ENCODE assay signal across 8 mouse cellular contexts in the genomic region with DNA sequence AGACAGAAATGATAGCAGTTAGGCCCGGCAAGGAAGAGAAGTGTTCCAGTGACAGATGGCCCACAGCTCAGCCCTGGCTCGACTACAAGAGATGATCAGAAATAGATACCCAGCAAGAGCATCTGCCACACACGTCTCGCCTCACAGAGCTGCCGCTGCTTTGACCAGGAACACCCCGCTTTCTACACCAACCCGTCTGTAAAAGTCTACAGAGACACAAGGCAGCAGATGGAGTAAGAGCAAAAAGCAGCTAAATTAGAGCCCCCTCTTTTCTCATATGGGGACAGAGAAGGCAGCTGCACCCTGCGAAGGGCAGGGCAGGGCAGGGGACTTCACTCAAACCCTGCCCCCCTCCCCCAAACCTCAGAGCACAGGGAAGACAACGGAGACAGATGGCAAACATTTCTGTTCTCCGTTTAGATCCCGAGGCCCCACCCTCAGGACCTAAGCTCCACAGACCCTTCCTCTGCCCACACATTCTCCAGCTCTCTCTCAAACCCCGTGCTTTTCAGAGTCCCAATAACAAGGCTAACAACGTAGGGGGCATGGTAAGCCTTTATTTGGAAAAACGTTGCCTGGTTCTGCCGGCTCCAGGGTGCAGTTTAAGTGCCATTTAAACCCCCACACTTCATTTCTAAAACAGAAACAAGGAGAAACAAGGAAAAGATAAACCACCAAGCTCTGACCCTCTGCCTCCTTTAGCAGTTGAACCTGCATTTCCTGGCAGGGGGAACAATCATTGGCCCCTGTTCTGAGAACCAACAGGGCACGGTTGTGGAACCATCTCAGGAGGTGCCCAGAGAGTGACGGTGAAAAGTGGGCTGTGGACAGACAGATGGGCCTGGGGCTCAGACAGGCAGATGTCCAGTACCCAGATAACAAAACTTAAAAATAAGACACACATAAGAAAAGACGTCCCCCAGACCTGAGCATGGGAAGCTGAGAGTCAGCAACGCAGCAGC. TPM values are rescaled to one million over a fixed set of nuclear protein-coding genes. Genes with fewer than 3 reads are reported as not detected.
DNase-seq lines count a peak whose midpoint lies in the region; ATAC-seq and TF ChIP-seq lines count a peak whose summit lies in the region.

No protein-coding gene starts in this region.

- 29% methylated on average over 19 of the region's 19 CpGs for WGBS in heart, embryonic 11.5 days (ENCODE audit: insufficient replicate concordance)
- 51% methylated on average over 19 of the region's 19 CpGs for WGBS in intestine, postnatal 0 days
- 78% methylated on average over 19 of the region's 19 CpGs for WGBS in thymus, adult 2 months

- no peak overlapping the region for H3K4me3 ChIP-seq in heart, embryonic 11.5 days (ENCODE audit: low read depth, low read length)
- no peak overlapping the region for H3K4me3 ChIP-seq in intestine, postnatal 0 days (ENCODE audit: low read depth, low read length)
- H3K4me3 ChIP-seq in thymus, adult 2 months (ENCODE audit: control insufficient read depth, insufficient read depth, low read length), result no peak overlapping the region

- H3K4me2 ChIP-seq in heart, embryonic 11.5 days, result 0 out of 2 replicates have a peak overlapping the region, but pooled peaks have one; percentile 19
- no peak overlapping the region for H3K4me2 ChIP-seq in intestine, postnatal 0 days (replicated peaks; ENCODE audit: low read depth)

- no peak for DNase-seq in heart, adult 8-10 months (ENCODE audit: low spot score)
- peak; percentile 82 to 94 for DNase-seq in left cerebral cortex, adult 9 months (ENCODE audit: low spot score in 2 of 2)
- peak; percentile 89 to 90 for DNase-seq in right cerebral cortex, adult 2 months (ENCODE audit: low spot score in 2 of 2)
- no peak for DNase-seq in ovary, adult 18-20 months (ENCODE audit: low spot score)
- no peak for DNase-seq in thymus, adult 2 months

- peaks cover 23% of the 10 kb centered on the region for H3K4me1 ChIP-seq in heart, embryonic 11.5 days (ENCODE audit: control insufficient read depth, insufficient read depth, low read length)
- no peaks in the 10 kb centered on the region for H3K4me1 ChIP-seq in intestine, postnatal 0 days (replicated peaks; ENCODE audit: control insufficient read depth, insufficient read depth, low read length)
- no peaks in the 10 kb centered on the region for H3K4me1 ChIP-seq in thymus, adult 2 months (replicated peaks; ENCODE audit: control insufficient read depth, insufficient read depth, low read length)

- no peak overlapping the region for H3K27ac ChIP-seq in heart, embryonic 11.5 days (ENCODE audit: low read depth, low read length)
- no peak overlapping the region for H3K27ac ChIP-seq in intestine, postnatal 0 days (ENCODE audit: low read depth, low read length)
- no peak overlapping the region for H3K27ac ChIP-seq in thymus, adult 2 months (ENCODE audit: control insufficient read depth, insufficient read depth, low read length)

- 0 out of 2 replicates have a peak, but pooled peaks cover 3% of the 10 kb centered on the region for H3K27me3 ChIP-seq in heart, embryonic 11.5 days (ENCODE audit: control insufficient read depth, insufficient read depth, low read length)
- no peaks in the 10 kb centered on the region for H3K27me3 ChIP-seq in intestine, postnatal 0 days (replicated peaks; ENCODE audit: control insufficient read depth, insufficient read depth, low read length)
- H3K27me3 ChIP-seq in thymus, adult 2 months (ENCODE audit: control insufficient read depth, insufficient read depth, low read length), result no peaks in the 10 kb centered on the region

- no peak for TF ChIP-seq POLR2A in thymus, adult 2 months (IDR thresholded peaks at IDR 0.05; ENCODE audit: control insufficient read depth, extremely low read depth, insufficient read depth, low read length, poor library complexity)

- H3K9me3 ChIP-seq in heart, embryonic 11.5 days (replicated peaks; ENCODE audit: control insufficient read depth, low read length), result no peaks in the 10 kb centered on the region
- H3K9me3 ChIP-seq in intestine, postnatal 0 days (ENCODE audit: control insufficient read depth), result no peaks in the 10 kb centered on the region

- no peak for TF ChIP-seq CTCF in intestine, postnatal 0 days (IDR thresholded peaks at IDR 0.05; ENCODE audit: low read depth)
- no peak for TF ChIP-seq CTCF in thymus, adult 2 months (IDR thresholded peaks at IDR 0.05; ENCODE audit: borderline replicate concordance, control insufficient read depth, extremely low read depth, insufficient read depth, low read length, poor library complexity)

- H3K36me3 ChIP-seq in heart, embryonic 11.5 days (ENCODE audit: control insufficient read depth, insufficient read depth, low read length), result peaks cover 11% of the 10 kb centered on the region
- H3K36me3 ChIP-seq in intestine, postnatal 0 days (ENCODE audit: control insufficient read depth, insufficient read depth), result no peaks in the 10 kb centered on the region
- H3K36me3 ChIP-seq in thymus, adult 2 months (ENCODE audit: control insufficient read depth, insufficient read depth, low read length), result no peaks in the 10 kb centered on the region

- ATAC-seq in heart, embryonic 11.5 days (replicated peaks; ENCODE audit: insufficient number of reproducible peaks, low FRiP score, low TSS enrichment), result no peak
- peak; percentile 75 for ATAC-seq in frontal cortex, adult (ENCODE audit: low TSS enrichment)
- no peak for ATAC-seq in intestine, postnatal 0 days

- no peak overlapping the region for H3K9ac ChIP-seq in heart, embryonic 11.5 days (ENCODE audit: low read depth, low read length)
- H3K9ac ChIP-seq in intestine, postnatal 0 days (ENCODE audit: low read depth, low read length), result no peak overlapping the region

RNA-seq across cellular contexts. Expression of a gene that starts 21.7 kb away (rescaled TPM):
- 7.7 and 8.2 TPM in 2 replicates for polyA plus RNA-seq in heart, embryonic 11.5 days (2014; fragmentation: Nextera tagmentation; extraction: Ambion mirVana)
- total RNA-seq in heart, adult 8-10 months (2022), result 10 to 100 TPM in 3 of 4 experiments, 1 to 10 TPM in 1; 6.6 to 16.3 (median 13.3) TPM
- polyA plus RNA-seq in intestine, postnatal 0 days (2015; fragmentation: Nextera tagmentation; extraction: Ambion mirVana), result 4.1 and 5.4 TPM in 2 replicates
- 3.0 and 3.7 TPM in 2 replicates for polyA plus RNA-seq in thymus, adult 2 months (2012; rRNA removed)

RNA-seq across cellular contexts. Expression of a gene that starts 26.0 kb away (rescaled TPM):
- polyA plus RNA-seq in heart, embryonic 11.5 days (2014; fragmentation: Nextera tagmentation; extraction: Ambion mirVana), result 7.9 and 10.6 TPM in 2 replicates
- 1 to 10 TPM; 2.9 to 4.6 (median 3.8) TPM for total RNA-seq in heart, adult 8-10 months (2022)
- polyA plus RNA-seq in intestine, postnatal 0 days (2015; fragmentation: Nextera tagmentation; extraction: Ambion mirVana), result 1.6 and 2.2 TPM in 2 replicates
- polyA plus RNA-seq in thymus, adult 2 months (2012; rRNA removed), result 6.7 and 8.4 TPM in 2 replicates

RNA-seq across cellular contexts. Expression of a gene that starts 33.9 kb away (rescaled TPM):
- not detected in 2 replicates for polyA plus RNA-seq in heart, embryonic 11.5 days (2014; fragmentation: Nextera tagmentation; extraction: Ambion mirVana)
- not detected for total RNA-seq in heart, adult 8-10 months (2022)
- not detected in 2 replicates for polyA plus RNA-seq in intestine, postnatal 0 days (2015; fragmentation: Nextera tagmentation; extraction: Ambion mirVana)
- polyA plus RNA-seq in thymus, adult 2 months (2012; rRNA removed), result 0.08 TPM in 1 of 2 replicates, not detected in the other

Comparison
In these comparisons a context has a peak if more than half of its experiments do, and no peak if none do; other contexts are left out.
1. DNase-seq: peak in left cerebral cortex, adult 9 months (2 of 2) and right cerebral cortex, adult 2 months (2 of 2); none in heart, adult 8-10 months (single experiment), ovary, adult 18-20 months (single experiment) and thymus, adult 2 months (single experiment).